Mouse (Mus musculus): ENCODE results near the gene Unc45b.
"Not testable (repeated sequence)": the region's sequence is repeated elsewhere in the genome, so short reads cannot be mapped to it uniquely, and the experiment has no call there.

Gene Unc45b

GRCm38 (mm10) chr11:82897478-82897877 lies 12.9 kb upstream of the Unc45b start:
- no peak for DNase-seq (ENCODE audit: low spot score in 2 of 2)

GRCm38 (mm10) chr11:82899720-82900119 lies 10.6 kb upstream of the Unc45b start:
- no peak for DNase-seq (ENCODE audit: low spot score in 2 of 2)

GRCm38 (mm10) chr11:82901606-82902310 lies 8.6 kb upstream of the Unc45b start:
- no peak for DNase-seq (ENCODE audit: low spot score in 2 of 2)

- DNase-seq (ENCODE audit: low spot score in 2 of 2), result no peak
Observed at GRCm38 (mm10) chr11:82904952-82905351, 5.4 kb upstream of the Unc45b start.

- DNase-seq (ENCODE audit: low spot score in 2 of 2), result no peak
Observed at GRCm38 (mm10) chr11:82905816-82906215, 4.5 kb upstream of the Unc45b start.

- peak; percentile 84 to 89 for DNase-seq (ENCODE audit: low spot score in 2 of 2)
Observed at GRCm38 (mm10) chr11:82907651-82908607, 2.4 kb upstream of the Unc45b start, which contains the start of gene Nle1. TSS of gene Nle1 (minus strand) at chr11:82908411.

GRCm38 (mm10) chr11:82908608-82908989 lies 1.8 kb upstream of the Unc45b start:
- DNase-seq (ENCODE audit: low spot score in 2 of 2), result no peak

- no peak for DNase-seq (ENCODE audit: low spot score in 2 of 2)
Observed at GRCm38 (mm10) chr11:82910679-82911389, 484 bp downstream of the Unc45b start.

- DNase-seq (ENCODE audit: low spot score in 2 of 2), result peak; percentile 22 to 41
Observed at GRCm38 (mm10) chr11:82914711-82915352, 4.5 kb downstream of the Unc45b start.

- no peak for DNase-seq (ENCODE audit: low spot score in 2 of 2)
Observed at GRCm38 (mm10) chr11:82920768-82921167, 10.4 kb downstream of the Unc45b start.

GRCm38 (mm10) chr11:82921691-82922090 lies 11.3 kb downstream of the Unc45b start:
- no peak for DNase-seq (ENCODE audit: low spot score in 2 of 2)

- DNase-seq (ENCODE audit: low spot score in 2 of 2), result not testable (repeated sequence)
Observed at GRCm38 (mm10) chr11:82923910-82924309, 13.6 kb downstream of the Unc45b start.

GRCm38 (mm10) chr11:82928897-82929632 lies 18.7 kb downstream of the Unc45b start:
- DNase-seq (ENCODE audit: low spot score in 2 of 2), result no peak

- DNase-seq (ENCODE audit: low spot score in 2 of 2), result no peak
Observed at GRCm38 (mm10) chr11:82929633-82929950, 19.2 kb downstream of the Unc45b start.

GRCm38 (mm10) chr11:82930391-82930955 lies 20.1 kb downstream of the Unc45b start:
- not testable (repeated sequence) for DNase-seq (ENCODE audit: low spot score in 2 of 2)

- DNase-seq (ENCODE audit: low spot score in 2 of 2), result not testable (repeated sequence)
Observed at GRCm38 (mm10) chr11:82931161-82931560, 20.8 kb downstream of the Unc45b start.

GRCm38 (mm10) chr11:82931671-82932450 lies 21.5 kb downstream of the Unc45b start:
- DNase-seq (ENCODE audit: low spot score in 2 of 2), result not testable (repeated sequence)

- no peak for DNase-seq (ENCODE audit: low spot score in 2 of 2)
Observed at GRCm38 (mm10) chr11:82933186-82933585, 22.8 kb downstream of the Unc45b start.

- no peak for DNase-seq (ENCODE audit: low spot score in 2 of 2)
Observed at GRCm38 (mm10) chr11:82943336-82943735, 33.0 kb downstream of the Unc45b start.

GRCm38 (mm10) chr11:82945636-82946035 lies 35.3 kb downstream of the Unc45b start:
- DNase-seq (ENCODE audit: low spot score in 2 of 2), result no peak

All from right cerebral cortex, postnatal 36 days (tissue).